Mouse (Mus musculus) intestine, embryonic 15.5 days (tissue): ENCODE data around the gene Cdc42bpb. TPM values are rescaled to one million over a fixed set of nuclear protein-coding genes. Genes with fewer than 3 reads are reported as not detected.

ENCODE experiments used
- ATAC-seq: fragments of 200-750 bp; cut with Nextera tagmentation; 2 replicates; pipeline ENCODE4 v1.8.0; 2017; ENCODE audit warnings: moderate TSS enrichment, moderate library complexity
- H3K27ac ChIP-seq: fragments of 300-500 bp; sonication (generic); 2 replicates; pipeline ENCODE4 v1.5.1; 2015; ENCODE audit warnings: mild to moderate bottlenecking, inconsistent platforms
- H3K27me3 ChIP-seq: fragments of 300-500 bp; sonication (generic); replicated peaks from 2 replicates; pipeline ENCODE4 v1.6.1; 2015; ENCODE audit warnings: inconsistent platforms
- H3K36me3 ChIP-seq: fragments of 300-500 bp; sonication (generic); 2 replicates; pipeline ENCODE4 v1.6.1; 2015; ENCODE audit warnings: inconsistent platforms
- H3K4me1 ChIP-seq: fragments of 300-500 bp; sonication (generic); replicated peaks from 2 replicates; pipeline ENCODE4 v1.6.1; 2015; ENCODE audit warnings: inconsistent platforms
- H3K4me2 ChIP-seq: fragments of 300-500 bp; sonication (generic); replicated peaks from 2 replicates; pipeline ENCODE4 v1.6.1; 2015; ENCODE audit warnings: mild to moderate bottlenecking, inconsistent platforms
- H3K4me3 ChIP-seq: fragments of 300-500 bp; sonication (generic); replicated peaks from 2 replicates; pipeline ENCODE4 v1.5.1; 2015; ENCODE audit warnings: inconsistent platforms
- H3K9ac ChIP-seq: fragments of 300-500 bp; sonication (generic); 2 replicates; pipeline ENCODE4 v1.6.1; 2015; ENCODE audit warnings: inconsistent platforms
- H3K9me3 ChIP-seq: fragments of 300-500 bp; sonication (generic); 2 replicates; pipeline ENCODE4 v1.6.1; 2016; ENCODE audit warnings: inconsistent platforms
- WGBS: fragments of 180-500 bp; shearing (Covaris S2); methylation state at CpG from one replicate; pipeline ENCODE4 v1.1.7; 2015; 5-methylcytosine and 5-hydroxymethylcytosine counted together
- polyA plus RNA-seq: library from polyadenylated mRNA; unstranded; fragments of >200 nt; fragmentation: Nextera tagmentation; extraction: Ambion mirVana; gene quantifications from 2 replicates; pipeline ENCODE4 v1.2.1, GENCODE M21; 2015

Cdc42bpb gene
- polyA plus RNA-seq, 1 experiment from 2014 or later, result 31.8 TPM

- Histone ChIP-seq H3K4me1 (peaks cover 26% of the 10 kb centered on the region), H3K36me3 (no peaks in the 10 kb centered on the region), H3K9ac (peak overlapping the region; percentile 26; the same call in 1 of the 2 replicates), H3K27me3 (peaks cover 18% of the 10 kb centered on the region), H3K9me3 (no peaks in the 10 kb centered on the region), H3K27ac (peak overlapping the region; percentile 45; the same call in 1 of the 2 replicates), H3K4me2 (peak overlapping the region; percentile 68), H3K4me3 (peak overlapping the region; percentile 34)
- no peak; the same call in 1 of the 2 replicates for ATAC-seq
- 25% methylated on average over 12 of the region's 12 CpGs for WGBS
Observed at GRCm38 (mm10) chr12:111412581-111413284, 35.2 kb upstream of the Cdc42bpb start.

GRCm38 (mm10) chr12:111411631-111412355, 34.3 kb upstream of the Cdc42bpb start:
- 75% methylated on average over 8 of the region's 8 CpGs for WGBS
- no peak overlapping the region for H3K9ac ChIP-seq
- no peak overlapping the region for H3K4me3 ChIP-seq
- no peaks in the 10 kb centered on the region for H3K9me3 ChIP-seq
- H3K4me1 ChIP-seq, result peaks cover 17% of the 10 kb centered on the region
- no peak for ATAC-seq
- no peak overlapping the region for H3K27ac ChIP-seq
- H3K36me3 ChIP-seq, result no peaks in the 10 kb centered on the region
- H3K4me2 ChIP-seq, result no peak overlapping the region
- peaks cover 27% of the 10 kb centered on the region for H3K27me3 ChIP-seq

- no peak for ATAC-seq
- H3K27ac ChIP-seq, result no peak overlapping the region
- H3K4me1 ChIP-seq, result peaks cover 10% of the 10 kb centered on the region
- no peak overlapping the region for H3K9ac ChIP-seq
- H3K9me3 ChIP-seq, result no peaks in the 10 kb centered on the region
- H3K4me2 ChIP-seq, result no peak overlapping the region
- no peaks in the 10 kb centered on the region for H3K36me3 ChIP-seq
- 30% methylated on average over 5 of the region's 5 CpGs for WGBS
- H3K27me3 ChIP-seq, result peaks cover 36% of the 10 kb centered on the region
- H3K4me3 ChIP-seq, result no peak overlapping the region
Observed at GRCm38 (mm10) chr12:111409583-111409982, 32.1 kb upstream of the Cdc42bpb start.

GRCm38 (mm10) chr12:111406622-111407021, 29.1 kb upstream of the Cdc42bpb start, which contains the start of gene Lbhd2:
Lbhd2 (plus strand) TSS chr12:111406809.
- Histone ChIP-seq H3K4me3 (peak within 1 kb of the TSS; percentile 13; the same call in 1 of the 2 replicates), H3K36me3 (no peaks in the 10 kb centered on the region), H3K9ac (0 out of 2 replicates have a peak within 1 kb of the TSS, but pooled peaks have one; percentile 16), H3K27me3 (peaks cover 43% of the 10 kb centered on the region), H3K4me1 (peaks cover 4% of the 10 kb centered on the region), H3K9me3 (no peaks in the 10 kb centered on the region), H3K27ac (no peak within 1 kb of the TSS), H3K4me2 (peak within 1 kb of the TSS; percentile 51)
- ATAC-seq, result no peak
- whole genome bisulfite sequencing, result 2% methylated on average over 24 of the region's 24 CpGs

GRCm38 (mm10) chr12:111404880-111405279, 27.4 kb upstream of the Cdc42bpb start:
- 45% methylated on average over 10 of the region's 10 CpGs for WGBS
- no peak overlapping the region for H3K4me3 ChIP-seq
- no peak overlapping the region for H3K4me2 ChIP-seq
- H3K27me3 ChIP-seq, result peaks cover 38% of the 10 kb centered on the region
- ATAC-seq, result no peak
- no peaks in the 10 kb centered on the region for H3K36me3 ChIP-seq
- H3K4me1 ChIP-seq, result peaks cover 5% of the 10 kb centered on the region
- H3K27ac ChIP-seq, result no peak overlapping the region
- H3K9me3 ChIP-seq, result no peaks in the 10 kb centered on the region
- no peak overlapping the region for H3K9ac ChIP-seq

- Histone ChIP-seq H3K27me3 (peaks cover 15% of the 10 kb centered on the region; the same call in 1 of the 2 replicates), H3K4me1 (peaks cover 5% of the 10 kb centered on the region), H3K4me3 (no peak overlapping the region), H3K9ac (0 out of 2 replicates have a peak overlapping the region, but pooled peaks have one; percentile 10), H3K36me3 (no peaks in the 10 kb centered on the region), H3K9me3 (no peaks in the 10 kb centered on the region), H3K27ac (no peak overlapping the region), H3K4me2 (no peak overlapping the region)
- 19% methylated on average over 15 of the region's 15 CpGs for WGBS
- peak; percentile 81 for ATAC-seq
Observed at GRCm38 (mm10) chr12:111401454-111402184, 24.1 kb upstream of the Cdc42bpb start.

- no peak for ATAC-seq
- 0 out of 2 replicates have a peak, but pooled peaks cover 5% of the 10 kb centered on the region for H3K27me3 ChIP-seq
- H3K9ac ChIP-seq, result no peak overlapping the region
- 52% methylated on average over 5 of the region's 5 CpGs for WGBS
- no peaks in the 10 kb centered on the region for H3K9me3 ChIP-seq
- H3K4me1 ChIP-seq, result peaks cover 5% of the 10 kb centered on the region; the same call in 1 of the 2 replicates
- no peak overlapping the region for H3K4me2 ChIP-seq
- H3K4me3 ChIP-seq, result no peak overlapping the region
- H3K36me3 ChIP-seq, result no peaks in the 10 kb centered on the region
- H3K27ac ChIP-seq, result no peak overlapping the region
Observed at GRCm38 (mm10) chr12:111396997-111397396, 19.5 kb upstream of the Cdc42bpb start.

GRCm38 (mm10) chr12:111394008-111394407, 16.5 kb upstream of the Cdc42bpb start:
- no peak for ATAC-seq
- no peaks in the 10 kb centered on the region for H3K4me1 ChIP-seq
- H3K27me3 ChIP-seq, result no peaks in the 10 kb centered on the region
- WGBS, result 77% methylated on average over 6 of the region's 6 CpGs
- H3K27ac ChIP-seq, result no peak overlapping the region
- H3K36me3 ChIP-seq, result no peaks in the 10 kb centered on the region
- no peak overlapping the region for H3K9ac ChIP-seq
- H3K4me2 ChIP-seq, result no peak overlapping the region
- H3K4me3 ChIP-seq, result no peak overlapping the region
- no peaks in the 10 kb centered on the region for H3K9me3 ChIP-seq

GRCm38 (mm10) chr12:111387146-111387545, 9.6 kb upstream of the Cdc42bpb start:
- Histone ChIP-seq H3K27me3 (no peaks in the 10 kb centered on the region), H3K4me2 (no peak overlapping the region; the same call in 1 of the 2 replicates), H3K27ac (peak overlapping the region; percentile 77; the same call in 1 of the 2 replicates), H3K9ac (no peak overlapping the region), H3K36me3 (no peaks in the 10 kb centered on the region), H3K4me3 (no peak overlapping the region), H3K9me3 (no peaks in the 10 kb centered on the region), H3K4me1 (0 out of 2 replicates have a peak, but pooled peaks cover 12% of the 10 kb centered on the region)
- ATAC-seq, result peak; percentile 60
- WGBS, result 80% methylated on average over 4 of the region's 4 CpGs

GRCm38 (mm10) chr12:111386642-111387120, 9.2 kb upstream of the Cdc42bpb start:
- peak; percentile 92 for ATAC-seq
- Histone ChIP-seq H3K9ac (no peak overlapping the region), H3K4me2 (no peak overlapping the region; the same call in 1 of the 2 replicates), H3K27ac (peak overlapping the region; percentile 77), H3K36me3 (no peaks in the 10 kb centered on the region), H3K9me3 (no peaks in the 10 kb centered on the region), H3K27me3 (no peaks in the 10 kb centered on the region), H3K4me1 (0 out of 2 replicates have a peak, but pooled peaks cover 12% of the 10 kb centered on the region), H3K4me3 (no peak overlapping the region)
- WGBS, result 21% methylated on average over 8 of the region's 8 CpGs

GRCm38 (mm10) chr12:111385883-111386641, 8.5 kb upstream of the Cdc42bpb start:
- H3K36me3 ChIP-seq, result no peaks in the 10 kb centered on the region
- WGBS, result 76% methylated on average over 13 of the region's 13 CpGs
- ATAC-seq, result peak; percentile 74
- no peaks in the 10 kb centered on the region for H3K9me3 ChIP-seq
- no peak overlapping the region for H3K9ac ChIP-seq
- H3K27ac ChIP-seq, result peak overlapping the region; percentile 77
- no peak overlapping the region for H3K4me2 ChIP-seq
- H3K4me3 ChIP-seq, result no peak overlapping the region
- 0 out of 2 replicates have a peak, but pooled peaks cover 12% of the 10 kb centered on the region for H3K4me1 ChIP-seq
- no peaks in the 10 kb centered on the region for H3K27me3 ChIP-seq
